Mouse (Mus musculus) ES-Bruce4 (cell line): ENCODE measurements around the gene Chrnb1.

Source experiments
- CTCF ChIP-seq: IDR thresholded peaks from one replicate; pipeline ENCODE4 v1.8.1; 2011; ENCODE audit warnings: low read depth, low read length
- EP300 ChIP-seq: IDR thresholded peaks from 2 replicates; pipeline ENCODE4 v1.6.1; 2011; ENCODE audit warnings: low read depth, low read length; ENCODE audit not compliant: insufficient read depth

GRCm38 (mm10) chr11:69776488-69776887, 19.3 kb downstream of the Chrnb1 start:
- TF ChIP-seq EP300, result no peak
- TF ChIP-seq CTCF, result no peak
